Mouse (Mus musculus): ENCODE results near the gene Tnks1bp1. TPM values are rescaled to one million over a fixed set of nuclear protein-coding genes. Genes with fewer than 3 reads are reported as not detected.

Gene Tnks1bp1
- polyA plus RNA-seq, 1 experiment: 27.1 TPM

DNA sequence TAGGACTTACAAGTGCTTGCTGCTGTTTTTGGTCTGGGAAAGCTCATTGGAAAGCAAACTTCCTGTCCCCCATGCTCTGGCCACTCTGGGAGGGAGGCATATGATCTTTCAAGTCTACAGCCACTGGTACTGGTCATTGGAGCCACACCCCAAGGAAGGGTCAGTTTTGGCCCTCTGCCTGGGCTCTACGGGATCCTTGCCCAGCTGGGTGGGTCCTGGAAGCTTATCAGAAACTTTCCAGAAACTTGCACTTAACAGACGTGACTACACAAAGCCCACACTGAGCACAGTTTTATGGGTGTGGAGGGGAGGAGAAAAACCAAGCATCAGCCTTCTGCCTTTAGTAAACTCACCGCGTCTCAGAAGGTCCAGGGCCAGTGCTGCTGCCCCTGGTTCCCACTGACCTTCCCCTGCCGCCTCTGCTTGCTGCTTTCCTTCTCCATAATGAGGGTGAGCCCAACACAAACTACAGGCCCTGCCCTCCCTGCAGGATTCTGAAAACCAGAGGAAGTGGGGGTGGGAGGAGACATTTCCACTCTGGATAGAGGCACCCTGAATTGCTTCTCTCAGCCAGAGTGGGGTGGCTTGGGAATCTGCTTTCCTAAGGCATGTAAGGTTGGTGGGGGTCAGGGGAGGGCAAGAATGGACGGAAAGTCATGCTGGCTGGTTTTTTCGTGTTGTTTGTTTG is 51.1 kb downstream of the Tnks1bp1 start:
- no peak overlapping the region for H3K4me3 ChIP-seq (ENCODE audit: low read depth, low read length)

GRCm38 (mm10) chr2:85103201-85103600 is 55.4 kb downstream of the Tnks1bp1 start:
- no peak overlapping the region for H3K27ac ChIP-seq (ENCODE audit: insufficient read depth, low read length)
- H3K9me3 ChIP-seq (replicated peaks; ENCODE audit: control insufficient read depth, insufficient read depth, low read length, poor library complexity, severe bottlenecking): no peaks in the 10 kb centered on the region
- H3K27me3 ChIP-seq (ENCODE audit: control insufficient read depth, insufficient read depth, low read length, poor library complexity, severe bottlenecking): no peaks in the 10 kb centered on the region
- no peak overlapping the region for H3K9ac ChIP-seq (ENCODE audit: low read depth, poor library complexity, severe bottlenecking)
- H3K4me1 ChIP-seq (ENCODE audit: control insufficient read depth, insufficient read depth, low read length): no peaks in the 10 kb centered on the region
- TF ChIP-seq POLR2A (IDR thresholded peaks at IDR 0.05; ENCODE audit: insufficient read depth, low read length): no peak
- no peak for TF ChIP-seq CTCF (IDR thresholded peaks at IDR 0.05; ENCODE audit: low read depth, low read length)
- TF ChIP-seq EP300 (IDR thresholded peaks at IDR 0.05; ENCODE audit: insufficient read depth, low read depth, low read length): no peak
- H3K36me3 ChIP-seq (ENCODE audit: control insufficient read depth, insufficient read depth, low read length, poor library complexity, severe bottlenecking): no peaks in the 10 kb centered on the region
- H3K4me3 ChIP-seq (ENCODE audit: low read depth, low read length): no peak overlapping the region

More for the DNA sequence above, 51.1 kb downstream of the Tnks1bp1 start:
- no peak overlapping the region for H3K9ac ChIP-seq (ENCODE audit: low read depth, poor library complexity, severe bottlenecking)
- TF ChIP-seq CTCF (IDR thresholded peaks at IDR 0.05; ENCODE audit: low read depth, low read length): no peak
- TF ChIP-seq POLR2A (IDR thresholded peaks at IDR 0.05; ENCODE audit: insufficient read depth, low read length): no peak
- TF ChIP-seq EP300 (IDR thresholded peaks at IDR 0.05; ENCODE audit: insufficient read depth, low read depth, low read length): no peak
- H3K36me3 ChIP-seq (ENCODE audit: control insufficient read depth, insufficient read depth, low read length, poor library complexity, severe bottlenecking): no peaks in the 10 kb centered on the region
- H3K27ac ChIP-seq (ENCODE audit: insufficient read depth, low read length): no peak overlapping the region
- peaks cover 3% of the 10 kb centered on the region for H3K9me3 ChIP-seq (replicated peaks; ENCODE audit: control insufficient read depth, insufficient read depth, low read length, poor library complexity, severe bottlenecking)
- H3K4me1 ChIP-seq (ENCODE audit: control insufficient read depth, insufficient read depth, low read length): no peaks in the 10 kb centered on the region
- no peaks in the 10 kb centered on the region for H3K27me3 ChIP-seq (ENCODE audit: control insufficient read depth, insufficient read depth, low read length, poor library complexity, severe bottlenecking)

DNA sequence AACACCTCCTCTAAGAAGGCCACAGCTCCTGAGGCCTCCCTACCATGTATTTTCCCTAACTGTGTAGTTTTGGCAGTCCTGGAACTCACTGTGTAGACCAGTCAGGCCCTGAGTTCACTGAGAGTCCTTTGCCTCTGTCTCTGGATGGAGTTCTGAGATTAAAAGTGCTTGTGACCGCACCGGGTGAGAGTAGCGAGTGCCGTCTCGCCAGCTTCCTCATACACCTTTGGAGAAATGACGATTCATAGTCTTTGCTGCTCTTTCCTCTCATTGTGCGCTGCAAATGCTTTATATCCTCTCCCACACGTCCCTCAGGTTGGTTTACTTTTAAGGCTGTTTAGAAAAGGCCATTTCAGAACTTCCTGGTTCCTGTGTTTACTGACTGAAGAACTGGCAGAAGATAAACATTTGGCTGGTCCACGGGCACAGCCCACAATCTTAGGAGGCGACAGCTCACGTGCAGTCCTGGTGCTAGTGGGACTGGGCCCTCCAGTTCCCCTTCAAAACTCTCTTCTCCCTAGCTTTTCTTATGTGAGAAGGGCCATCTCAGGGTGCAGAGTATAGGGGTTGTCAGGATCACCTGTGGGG is 57.7 kb downstream of the Tnks1bp1 start:
- Histone ChIP-seq H3K4me1 (ENCODE audit: control insufficient read depth, insufficient read depth, low read length) (no peaks in the 10 kb centered on the region), H3K36me3 (ENCODE audit: control insufficient read depth, insufficient read depth, low read length, poor library complexity, severe bottlenecking) (no peaks in the 10 kb centered on the region), H3K4me3 (ENCODE audit: low read depth, low read length) (no peak overlapping the region), H3K9ac (ENCODE audit: low read depth, poor library complexity, severe bottlenecking) (no peak overlapping the region), H3K9me3 (replicated peaks; ENCODE audit: control insufficient read depth, insufficient read depth, low read length, poor library complexity, severe bottlenecking) (no peaks in the 10 kb centered on the region), H3K27me3 (ENCODE audit: control insufficient read depth, insufficient read depth, low read length, poor library complexity, severe bottlenecking) (no peaks in the 10 kb centered on the region), H3K27ac (ENCODE audit: insufficient read depth, low read length) (no peak overlapping the region)
- no peak for TF ChIP-seq EP300 (IDR thresholded peaks at IDR 0.05; ENCODE audit: insufficient read depth, low read depth, low read length)
- no peak for TF ChIP-seq CTCF (IDR thresholded peaks at IDR 0.05; ENCODE audit: low read depth, low read length)
- no peak for TF ChIP-seq POLR2A (IDR thresholded peaks at IDR 0.05; ENCODE audit: insufficient read depth, low read length)

GRCm38 (mm10) chr2:85106068-85106790 is 58.4 kb downstream of the Tnks1bp1 start:
- H3K27ac ChIP-seq (ENCODE audit: insufficient read depth, low read length): no peak overlapping the region
- no peak for TF ChIP-seq CTCF (IDR thresholded peaks at IDR 0.05; ENCODE audit: low read depth, low read length)
- TF ChIP-seq POLR2A (IDR thresholded peaks at IDR 0.05; ENCODE audit: insufficient read depth, low read length): no peak
- no peak for TF ChIP-seq EP300 (IDR thresholded peaks at IDR 0.05; ENCODE audit: insufficient read depth, low read depth, low read length)
- H3K36me3 ChIP-seq (ENCODE audit: control insufficient read depth, insufficient read depth, low read length, poor library complexity, severe bottlenecking): no peaks in the 10 kb centered on the region
- no peak overlapping the region for H3K4me3 ChIP-seq (ENCODE audit: low read depth, low read length)
- H3K4me1 ChIP-seq (ENCODE audit: control insufficient read depth, insufficient read depth, low read length): no peaks in the 10 kb centered on the region
- H3K9me3 ChIP-seq (replicated peaks; ENCODE audit: control insufficient read depth, insufficient read depth, low read length, poor library complexity, severe bottlenecking): no peaks in the 10 kb centered on the region
- no peak overlapping the region for H3K9ac ChIP-seq (ENCODE audit: low read depth, poor library complexity, severe bottlenecking)
- H3K27me3 ChIP-seq (ENCODE audit: control insufficient read depth, insufficient read depth, low read length, poor library complexity, severe bottlenecking): no peaks in the 10 kb centered on the region

DNA sequence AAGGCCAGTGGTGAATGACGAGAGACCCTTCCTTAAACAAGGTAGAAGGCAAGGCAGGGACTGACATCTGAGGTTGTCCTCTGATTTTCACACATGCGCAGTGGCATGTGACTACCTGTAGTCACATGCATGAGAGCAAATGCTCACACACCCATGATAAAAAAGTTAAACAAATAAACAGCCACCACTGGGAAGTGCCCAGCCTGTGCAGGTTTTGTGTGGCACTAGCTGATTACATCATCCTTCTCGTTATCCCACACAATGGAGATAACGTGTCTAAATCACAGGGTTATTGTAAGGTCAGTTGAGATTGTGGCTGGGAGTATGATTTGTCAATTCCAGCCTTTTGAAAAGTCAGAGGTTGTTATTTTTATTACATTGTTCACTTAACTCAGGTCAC is 59.1 kb downstream of the Tnks1bp1 start:
- TF ChIP-seq EP300 (IDR thresholded peaks at IDR 0.05; ENCODE audit: insufficient read depth, low read depth, low read length) (no peak), POLR2A (IDR thresholded peaks at IDR 0.05; ENCODE audit: insufficient read depth, low read length) (no peak), CTCF (IDR thresholded peaks at IDR 0.05; ENCODE audit: low read depth, low read length) (no peak)
- Histone ChIP-seq H3K4me1 (ENCODE audit: control insufficient read depth, insufficient read depth, low read length) (no peaks in the 10 kb centered on the region), H3K36me3 (ENCODE audit: control insufficient read depth, insufficient read depth, low read length, poor library complexity, severe bottlenecking) (no peaks in the 10 kb centered on the region), H3K4me3 (ENCODE audit: low read depth, low read length) (no peak overlapping the region), H3K9me3 (replicated peaks; ENCODE audit: control insufficient read depth, insufficient read depth, low read length, poor library complexity, severe bottlenecking) (no peaks in the 10 kb centered on the region), H3K9ac (ENCODE audit: low read depth, poor library complexity, severe bottlenecking) (no peak overlapping the region), H3K27ac (ENCODE audit: insufficient read depth, low read length) (no peak overlapping the region), H3K27me3 (ENCODE audit: control insufficient read depth, insufficient read depth, low read length, poor library complexity, severe bottlenecking) (no peaks in the 10 kb centered on the region)

Data from ES-Bruce4 (cell line).